Mouse (Mus musculus) gastrocnemius, postnatal 10 days (tissue): ENCODE measurements at regions not wholly inside any gene's neighbourhood (a gene's known extent, or its start where the extent isn't known, plus 50 kb on each side); places are given as distances from the start of the nearest gene placed in this dataset.

ENCODE experiments used
- DNase-seq: peaks from one replicate; pipeline ENCODE4 v3.0.0; 2021; ENCODE audit warnings: mixed read lengths

- no peak for DNase-seq
Observed at GRCm38 (mm10) chr1:72764522-72764921, 53.4 kb downstream of the Rpl37a start.

DNA sequence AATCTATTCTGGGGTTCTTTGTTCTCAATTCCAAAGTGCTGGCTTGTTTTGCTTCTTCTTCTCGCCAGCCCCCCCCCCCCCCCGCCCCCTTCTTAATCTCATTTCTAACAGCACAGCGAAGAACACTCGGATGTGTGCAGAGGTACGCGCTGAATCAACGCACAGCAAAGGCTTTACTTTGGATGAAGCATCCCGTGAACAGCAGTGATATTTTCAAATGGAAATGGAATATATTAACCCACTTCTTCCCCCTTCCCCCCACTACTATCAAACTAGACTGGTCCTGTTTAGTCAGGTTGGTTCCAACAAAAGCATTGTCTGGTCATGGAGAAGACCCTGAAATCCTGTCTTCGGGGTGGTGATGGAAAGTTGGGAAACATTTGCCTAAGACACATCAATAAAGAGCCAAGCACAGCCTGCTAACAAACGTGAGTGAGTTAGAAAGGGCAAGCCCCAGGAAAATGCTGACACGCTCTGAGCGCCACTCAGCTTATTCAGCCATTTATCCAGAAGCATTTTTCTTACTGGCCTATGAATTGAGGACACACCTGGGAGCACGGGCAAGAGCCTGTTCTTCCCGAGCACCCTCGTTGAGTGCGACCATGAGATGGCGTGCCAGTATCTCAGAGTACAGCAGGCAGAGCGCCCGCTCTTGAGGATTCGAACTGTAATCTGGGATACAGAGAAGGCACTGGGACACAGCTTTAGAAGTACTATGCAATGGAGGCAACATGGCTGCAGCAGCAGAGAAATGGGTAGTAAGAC lies 54.1 kb downstream of the Rpl37a start:
- no peak for DNase-seq

DNA sequence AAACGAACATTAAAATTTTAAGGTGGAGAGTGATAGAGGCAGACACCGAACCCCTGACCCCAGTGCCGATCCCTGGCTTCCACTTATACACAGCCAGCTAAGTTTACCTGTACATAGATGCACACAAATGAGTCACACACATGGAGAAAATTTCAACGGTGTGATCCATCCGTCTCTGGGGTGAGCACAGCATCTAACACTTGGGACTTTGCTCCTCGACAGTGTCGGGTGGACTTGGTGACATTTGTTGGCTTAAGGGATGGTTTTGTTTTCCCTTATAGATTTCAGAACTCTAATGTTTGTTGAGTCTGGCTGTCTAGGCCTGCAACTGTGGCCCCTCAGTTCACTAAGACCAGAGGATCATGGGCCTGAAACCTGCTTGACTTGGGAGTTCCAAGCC lies 54.9 kb upstream of the Igfbp2 start:
- no peak for DNase-seq

GRCm38 (mm10) chr1:72772708-72773107 lies 51.6 kb upstream of the Igfbp2 start:
- no peak for DNase-seq

- peak; percentile 8 for DNase-seq
Observed at GRCm38 (mm10) chr1:72773234-72773633, 51.1 kb upstream of the Igfbp2 start.
